Mouse (Mus musculus) gastrocnemius, postnatal 36 days (tissue): ENCODE data around the gene Retreg3. TPM values are rescaled to one million over a fixed set of nuclear protein-coding genes. Genes with fewer than 3 reads are reported as not detected.

Experiments used
- DNase-seq, 2 experiments: peaks; one replicate each; pipeline ENCODE4 v3.0.0; 2022
- intact Hi-C: fragments of 180-260 bp; cut with DNase I; formaldehyde crosslinking; loops from one replicate; pipeline ENCODE4 v1.15.1; 2025
- total RNA-seq, 2 experiments: library from RNA; stranded (reverse); gene quantifications; 2 replicates each; pipeline ENCODE4 v1.2.3; 2021

Gene Retreg3
- total RNA-seq, 2 experiments from 2014 or later = 29.6 to 29.7 TPM

- intact Hi-C loops = no loop called here
- DNase-seq = no peak
Observed at GRCm38 (mm10) chr11:101084246-101084645, 35.4 kb downstream of the Retreg3 start.

GRCm38 (mm10) chr11:101083083-101083697 lies 36.5 kb downstream of the Retreg3 start:
- intact Hi-C loops = no loop called here
- no peak for DNase-seq

GRCm38 (mm10) chr11:101082208-101083082 lies 37.2 kb downstream of the Retreg3 start, which contains the start of gene Coasy:
Coasy (plus strand) TSS chr11:101082565.
- DNase-seq = peak; percentile 74 to 76
- intact Hi-C loops = no loop called here

- intact Hi-C loops = no loop called here
- DNase-seq = no peak
Observed at GRCm38 (mm10) chr11:101081659-101082058, 38.0 kb downstream of the Retreg3 start.

GRCm38 (mm10) chr11:101080421-101080820 lies 39.3 kb downstream of the Retreg3 start:
- no peak for DNase-seq
- intact Hi-C loops = no loop called here

GRCm38 (mm10) chr11:101079746-101080145 lies 39.9 kb downstream of the Retreg3 start:
- intact Hi-C loops = loop anchor here (5.0 kb wide), 1 partner anchor 322 kb away; the partner anchor contains the start of gene Kcnh4
- no peak for DNase-seq

GRCm38 (mm10) chr11:101078121-101078520 lies 41.6 kb downstream of the Retreg3 start, which contains the start of gene Hsd17b1:
Hsd17b1 (plus strand) TSS chr11:101078411.
- DNase-seq = no peak
- intact Hi-C loops = loop anchor here (5.0 kb wide), 1 partner anchor 321 kb away; the partner anchor contains the start of gene Kcnh4

GRCm38 (mm10) chr11:101071810-101072428 lies 47.8 kb downstream of the Retreg3 start:
- intact Hi-C loops = no loop called here
- no peak for DNase-seq

- intact Hi-C loops = no loop called here
- no peak for DNase-seq
Observed at GRCm38 (mm10) chr11:101070987-101071386, 48.7 kb downstream of the Retreg3 start.

- intact Hi-C loops = no loop called here
- DNase-seq = no peak
Observed at GRCm38 (mm10) chr11:101070189-101070527, 49.5 kb downstream of the Retreg3 start.

GRCm38 (mm10) chr11:101069391-101070188 lies 50.1 kb downstream of the Retreg3 start, which contains the start of gene Naglu:
Naglu (plus strand) TSS chr11:101070012.
- intact Hi-C loops = loop anchor here (10.0 kb wide), 1 partner anchor 325 kb away; no protein-coding TSS in a partner anchor
- DNase-seq = peak; percentile 92 to 96

GRCm38 (mm10) chr11:101066549-101067412 lies 52.9 kb downstream of the Retreg3 start:
- intact Hi-C loops = loop anchor here (1.0 to 10.0 kb wide), 3 partner anchors 83 to 322 kb away; no protein-coding TSS in a partner anchor
- peak; percentile 71 to 76 for DNase-seq

GRCm38 (mm10) chr11:101065002-101065401 lies 54.7 kb downstream of the Retreg3 start:
- DNase-seq = no peak
- intact Hi-C loops = loop anchor here (10.0 kb wide), 1 partner anchor 320 kb away; no protein-coding TSS in a partner anchor

- intact Hi-C loops = loop anchor here (10.0 kb wide), 1 partner anchor 320 kb away; no protein-coding TSS in a partner anchor
- no peak for DNase-seq
Observed at GRCm38 (mm10) chr11:101064462-101064861, 55.2 kb downstream of the Retreg3 start.

- intact Hi-C loops = loop anchor here (10.0 kb wide), 1 partner anchor 319 kb away; no protein-coding TSS in a partner anchor
- peak; percentile 57 to 66 for DNase-seq
Observed at GRCm38 (mm10) chr11:101063676-101064327, 55.9 kb downstream of the Retreg3 start.

GRCm38 (mm10) chr11:101062971-101063675 lies 56.6 kb downstream of the Retreg3 start:
- DNase-seq = peak in 1 of 2 experiments; percentile 5
- intact Hi-C loops = loop anchor here (10.0 kb wide), 1 partner anchor 318 kb away; no protein-coding TSS in a partner anchor

- peak; percentile 49 to 61 for DNase-seq
- intact Hi-C loops = loop anchor here (10.0 kb wide), 1 partner anchor 318 kb away; no protein-coding TSS in a partner anchor
Observed at GRCm38 (mm10) chr11:101062165-101062884, 57.4 kb downstream of the Retreg3 start.
